Mouse (Mus musculus): ENCODE measurements around the gene Tm7sf3.
A peak's percentile ranks its signal among the peaks of the same experiment; 100 is the strongest.

- TF ChIP-seq CTCF (IDR thresholded peaks at IDR 0.05; ENCODE audit: low read depth, low read length): no peak
- TF ChIP-seq POLR2A (IDR thresholded peaks at IDR 0.05; ENCODE audit: extremely low read depth, insufficient read depth, low read length): peak; percentile 98
These were observed at the start of gene Tm7sf3, which contains the start of gene Med21 for GRCm38 (mm10) chr6:146642276-146643183.

All from liver, adult 2 months (tissue).